Mouse (Mus musculus) limb, embryonic 11.5 days (tissue): Measurements from ENCODE around the gene Hoxb9. TPM values are rescaled to one million over a fixed set of nuclear protein-coding genes. Genes with fewer than 3 reads are reported as not detected.

Experiments
- ATAC-seq: fragments of 200-750 bp; cut with Nextera tagmentation; 2 replicates; pipeline ENCODE4 v1.8.0; 2017; ENCODE audit warnings: low read depth; ENCODE audit not compliant: insufficient number of reproducible peaks, low FRiP score, low TSS enrichment
- DNase-seq: peaks from one replicate; pipeline ENCODE4 v3.0.0-alpha.2; 2015; ENCODE audit warnings: low spot score
- H3K27ac ChIP-seq: fragments of 300-500 bp; sonication (generic); replicated peaks from 2 replicates; pipeline ENCODE4 v1.5.1; 2014; ENCODE audit warnings: low read depth, mild to moderate bottlenecking, low read length
- H3K27me3 ChIP-seq: fragments of 300-500 bp; sonication (generic); 2 replicates; pipeline ENCODE4 v1.6.1; 2014; ENCODE audit warnings: mild to moderate bottlenecking, low read length, mixed read lengths; ENCODE audit not compliant: control insufficient read depth, insufficient read depth
- H3K36me3 ChIP-seq: fragments of 300-500 bp; sonication (generic); 2 replicates; pipeline ENCODE4 v1.6.1; 2014; ENCODE audit warnings: mild to moderate bottlenecking, low read length, moderate library complexity, mixed read lengths; ENCODE audit not compliant: control insufficient read depth, insufficient read depth
- H3K4me1 ChIP-seq: fragments of 300-500 bp; sonication (generic); 2 replicates; pipeline ENCODE4 v1.6.1; 2014; ENCODE audit warnings: low read length, mixed read lengths; ENCODE audit not compliant: control insufficient read depth, insufficient read depth
- H3K4me2 ChIP-seq: fragments of 300-500 bp; sonication (generic); 2 replicates; pipeline ENCODE4 v1.6.1; 2014; ENCODE audit warnings: low read depth, mild to moderate bottlenecking, moderate library complexity; ENCODE audit not compliant: severe bottlenecking
- H3K4me3 ChIP-seq: fragments of 300-500 bp; sonication (generic); 2 replicates; pipeline ENCODE4 v1.5.1; 2014; ENCODE audit warnings: low read depth, low read length
- H3K9ac ChIP-seq: fragments of 300-500 bp; sonication (generic); 2 replicates; pipeline ENCODE4 v1.6.1; 2014; ENCODE audit warnings: mild to moderate bottlenecking, low read length
- H3K9me3 ChIP-seq: fragments of 300-500 bp; sonication (generic); 2 replicates; pipeline ENCODE4 v1.6.1; 2016; ENCODE audit warnings: low read length; ENCODE audit not compliant: control insufficient read depth
- WGBS: fragments of 180-500 bp; shearing (Covaris S2); extraction: QIAGEN DNeasy Blood & Tissue Kit; methylation state at CpG from one replicate; pipeline ENCODE4 v1.1.7; 2014; 5-methylcytosine and 5-hydroxymethylcytosine counted together
- polyA plus RNA-seq: library from polyadenylated mRNA; unstranded; fragments of >200 nt; fragmentation: Nextera tagmentation; extraction: Ambion mirVana; gene quantifications from 2 replicates; pipeline ENCODE4 v1.2.1, GENCODE M21; 2014

The Hoxb9 gene
- polyA plus RNA-seq, 1 experiment from 2014 or later, result 1.8 TPM

GRCm38 (mm10) chr11:96315344-96315681 lies 44.1 kb downstream of the Hoxb9 start:
- Histone ChIP-seq H3K4me2 (peak overlapping the region; percentile 39; the same call in 1 of the 2 replicates), H3K36me3 (no peaks in the 10 kb centered on the region), H3K9me3 (no peaks in the 10 kb centered on the region), H3K27ac (no peak overlapping the region), H3K9ac (no peak overlapping the region), H3K4me1 (peaks cover 32% of the 10 kb centered on the region), H3K4me3 (peak overlapping the region; percentile 16; the same call in 1 of the 2 replicates), H3K27me3 (peaks cover 84% of the 10 kb centered on the region)
- DNase-seq (no peak), ATAC-seq (no peak)
- WGBS, result 0% methylated on average over 5 of the region's 5 CpGs

- no peak for DNase-seq
- Histone ChIP-seq H3K4me1 (peaks cover 25% of the 10 kb centered on the region), H3K36me3 (no peaks in the 10 kb centered on the region), H3K4me2 (no peak overlapping the region), H3K27ac (no peak overlapping the region), H3K9ac (no peak overlapping the region), H3K4me3 (no peak overlapping the region), H3K27me3 (peaks cover 83% of the 10 kb centered on the region), H3K9me3 (no peaks in the 10 kb centered on the region)
- ATAC-seq, result no peak
- WGBS, result 4% methylated on average over 18 of the region's 18 CpGs
Observed at GRCm38 (mm10) chr11:96316696-96317607, 45.7 kb downstream of the Hoxb9 start.

GRCm38 (mm10) chr11:96317608-96318367 lies 46.5 kb downstream of the Hoxb9 start, which contains the start of gene Hoxb4:
Hoxb4 (plus strand) TSS chr11:96318267.
- Histone ChIP-seq H3K27ac (peak within 1 kb of the TSS; percentile 89), H3K9me3 (no peaks in the 10 kb centered on the region), H3K4me1 (peaks cover 20% of the 10 kb centered on the region), H3K9ac (peak within 1 kb of the TSS; percentile 50), H3K4me3 (peak within 1 kb of the TSS; percentile 38), H3K36me3 (no peaks in the 10 kb centered on the region), H3K27me3 (peaks cover 82% of the 10 kb centered on the region), H3K4me2 (peak within 1 kb of the TSS; percentile 89)
- 1% methylated on average over 28 of the region's 28 CpGs for WGBS
- DNase-seq (no peak), ATAC-seq (0 out of 2 replicates have a peak, but pooled peaks have one; percentile 17)

DNA sequence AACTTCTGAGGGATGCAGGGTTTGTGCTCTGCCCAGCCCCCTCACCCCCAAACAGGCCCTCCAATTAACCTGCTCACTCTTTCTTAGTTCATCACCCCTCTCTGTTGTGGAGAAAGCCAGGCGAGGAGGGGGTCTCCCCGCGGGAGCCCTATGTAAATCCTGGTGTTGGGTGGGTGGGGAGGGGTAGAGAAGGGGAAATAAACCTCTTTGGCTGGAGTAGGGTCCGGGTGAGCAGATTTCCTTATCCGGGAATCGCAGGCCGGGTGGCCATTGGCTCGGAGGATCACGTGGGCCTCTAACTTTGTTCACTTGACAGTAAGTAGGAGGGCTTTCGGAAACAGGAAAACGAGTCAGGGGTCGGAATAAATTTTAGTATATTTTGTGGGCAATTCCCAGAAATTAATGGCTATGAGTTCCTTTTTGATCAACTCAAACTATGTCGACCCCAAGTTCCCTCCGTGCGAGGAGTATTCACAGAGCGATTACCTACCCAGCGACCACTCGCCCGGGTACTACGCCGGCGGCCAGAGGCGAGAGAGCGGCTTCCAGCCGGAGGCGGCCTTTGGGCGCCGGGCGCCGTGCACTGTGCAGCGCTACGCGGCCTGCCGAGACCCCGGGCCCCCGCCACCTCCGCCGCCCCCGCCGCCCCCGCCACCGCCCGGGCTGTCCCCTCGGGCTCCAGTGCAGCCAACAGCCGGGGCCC lies 47.3 kb downstream of the Hoxb9 start:
- Histone ChIP-seq H3K4me3 (peak overlapping the region; percentile 38), H3K27ac (peak overlapping the region; percentile 89), H3K9ac (peak overlapping the region; percentile 50), H3K4me2 (peak overlapping the region; percentile 89), H3K9me3 (no peaks in the 10 kb centered on the region), H3K4me1 (peaks cover 20% of the 10 kb centered on the region), H3K27me3 (peaks cover 80% of the 10 kb centered on the region), H3K36me3 (no peaks in the 10 kb centered on the region)
- ATAC-seq (peak; percentile 69), DNase-seq (peak; percentile 81)
- under 1% methylated on average over 41 of the region's 45 CpGs for WGBS

GRCm38 (mm10) chr11:96319071-96319902 lies 48.0 kb downstream of the Hoxb9 start:
- Histone ChIP-seq H3K27me3 (peaks cover 80% of the 10 kb centered on the region), H3K4me3 (peak overlapping the region; percentile 38), H3K9ac (peak overlapping the region; percentile 50; the same call in 1 of the 2 replicates), H3K4me2 (peak overlapping the region; percentile 89), H3K36me3 (no peaks in the 10 kb centered on the region), H3K9me3 (no peaks in the 10 kb centered on the region), H3K4me1 (peaks cover 22% of the 10 kb centered on the region), H3K27ac (peak overlapping the region; percentile 89)
- DNase-seq (peak; percentile 82), ATAC-seq (peak; percentile 28)
- WGBS, result 0% methylated on average over 32 of the region's 34 CpGs

DNA sequence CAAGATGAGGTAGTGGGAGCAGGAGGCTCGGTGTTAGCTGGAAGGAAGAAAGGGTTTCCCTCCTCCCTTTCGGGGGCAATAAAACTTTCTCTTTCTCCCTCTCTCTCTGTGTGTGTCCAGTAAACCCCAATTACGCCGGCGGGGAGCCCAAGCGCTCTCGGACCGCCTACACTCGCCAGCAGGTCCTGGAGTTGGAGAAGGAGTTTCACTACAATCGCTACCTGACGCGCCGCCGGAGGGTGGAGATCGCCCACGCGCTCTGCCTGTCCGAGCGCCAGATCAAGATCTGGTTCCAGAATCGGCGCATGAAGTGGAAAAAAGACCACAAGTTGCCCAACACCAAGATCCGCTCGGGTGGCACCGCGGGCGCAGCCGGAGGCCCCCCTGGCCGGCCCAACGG lies 48.7 kb downstream of the Hoxb9 start:
- WGBS, result under 1% methylated on average over 29 of the region's 29 CpGs
- Histone ChIP-seq H3K9me3 (no peaks in the 10 kb centered on the region), H3K27me3 (peaks cover 80% of the 10 kb centered on the region), H3K4me1 (peaks cover 19% of the 10 kb centered on the region), H3K27ac (peak overlapping the region; percentile 47; the same call in 1 of the 2 replicates), H3K9ac (peak overlapping the region; percentile 52), H3K4me3 (peak overlapping the region; percentile 38), H3K4me2 (peak overlapping the region; percentile 89), H3K36me3 (no peaks in the 10 kb centered on the region)
- peak; percentile 71 for DNase-seq
- ATAC-seq, result no peak

DNA sequence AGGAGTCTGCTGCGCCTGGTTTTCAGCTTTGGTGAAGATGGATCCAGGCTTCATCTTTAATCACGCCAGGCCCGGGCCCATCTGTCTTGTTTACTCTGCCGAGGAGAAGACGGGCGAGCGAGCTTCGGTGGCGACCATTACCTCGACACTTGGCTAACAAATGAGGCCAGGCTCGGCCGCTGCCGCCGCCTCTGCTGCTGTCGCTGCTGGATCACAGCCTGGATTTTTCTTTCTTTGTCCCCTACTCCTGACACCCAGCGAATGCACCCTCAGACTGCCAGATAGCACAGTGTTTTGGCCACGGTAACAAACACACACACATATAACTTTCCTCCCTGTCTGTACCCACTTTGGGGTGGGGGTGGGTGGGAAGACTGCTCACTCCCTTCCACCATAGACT lies 49.4 kb downstream of the Hoxb9 start:
- 0 out of 2 replicates have a peak overlapping the region, but pooled peaks have one; percentile 18 for H3K9ac ChIP-seq
- DNase-seq, result peak; percentile 60
- under 1% methylated on average over 17 of the region's 17 CpGs for WGBS
- ATAC-seq, result no peak
- peak overlapping the region; percentile 89 for H3K4me2 ChIP-seq
- no peaks in the 10 kb centered on the region for H3K36me3 ChIP-seq
- H3K27me3 ChIP-seq, result peaks cover 79% of the 10 kb centered on the region
- no peaks in the 10 kb centered on the region for H3K9me3 ChIP-seq
- H3K4me3 ChIP-seq, result no peak overlapping the region
- peaks cover 16% of the 10 kb centered on the region for H3K4me1 ChIP-seq
- no peak overlapping the region for H3K27ac ChIP-seq
